Mouse (Mus musculus): ENCODE results near the gene Cela1.

- TF ChIP-seq POLR2A (IDR thresholded peaks at IDR 0.05; ENCODE audit: extremely low read depth, insufficient read depth, low read length) (no peak), CTCF (IDR thresholded peaks at IDR 0.05; ENCODE audit: extremely low read depth, insufficient read depth, low read length) (no peak)
Observed at GRCm38 (mm10) chr15:100715399-100715993, 27.8 kb upstream of the Cela1 start.
